Mouse (Mus musculus) mesoderm, embryonic 11.5 days (tissue): ENCODE data around the gene Tmbim1.
"Not testable (repeated sequence)": the region's sequence is repeated elsewhere in the genome, so short reads cannot be mapped to it uniquely, and the experiment has no call there.

Experiments used
- DNase-seq: peaks from one replicate; pipeline ENCODE4 v3.0.0-alpha.2; 2012; ENCODE audit warnings: low read depth, low spot score

Gene Tmbim1

DNA sequence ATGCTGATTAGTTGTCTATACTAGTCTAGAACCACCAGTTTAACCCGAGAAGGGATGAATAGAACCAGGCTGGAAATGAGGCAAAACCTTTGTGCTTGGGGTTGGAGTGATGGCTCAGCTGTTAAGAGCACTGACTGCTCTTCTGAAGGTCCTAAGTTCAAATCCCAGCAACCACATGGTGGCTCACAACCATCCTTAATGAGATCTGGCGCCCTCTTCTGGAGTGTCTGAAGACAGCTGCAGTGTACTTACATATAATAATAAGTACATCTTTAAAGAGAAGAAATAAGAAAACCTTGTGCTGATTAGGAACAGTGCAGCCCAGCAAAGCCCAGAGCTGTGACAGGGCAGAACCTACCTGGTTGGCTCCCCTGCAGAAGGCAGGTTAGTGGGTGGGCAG is 21.5 kb upstream of the Tmbim1 start:
- not testable (repeated sequence) for DNase-seq

GRCm38 (mm10) chr1:74321396-74321795 is 16.0 kb upstream of the Tmbim1 start:
- DNase-seq: no peak

- DNase-seq: no peak
Observed at GRCm38 (mm10) chr1:74318711-74319110, 13.3 kb upstream of the Tmbim1 start.

DNA sequence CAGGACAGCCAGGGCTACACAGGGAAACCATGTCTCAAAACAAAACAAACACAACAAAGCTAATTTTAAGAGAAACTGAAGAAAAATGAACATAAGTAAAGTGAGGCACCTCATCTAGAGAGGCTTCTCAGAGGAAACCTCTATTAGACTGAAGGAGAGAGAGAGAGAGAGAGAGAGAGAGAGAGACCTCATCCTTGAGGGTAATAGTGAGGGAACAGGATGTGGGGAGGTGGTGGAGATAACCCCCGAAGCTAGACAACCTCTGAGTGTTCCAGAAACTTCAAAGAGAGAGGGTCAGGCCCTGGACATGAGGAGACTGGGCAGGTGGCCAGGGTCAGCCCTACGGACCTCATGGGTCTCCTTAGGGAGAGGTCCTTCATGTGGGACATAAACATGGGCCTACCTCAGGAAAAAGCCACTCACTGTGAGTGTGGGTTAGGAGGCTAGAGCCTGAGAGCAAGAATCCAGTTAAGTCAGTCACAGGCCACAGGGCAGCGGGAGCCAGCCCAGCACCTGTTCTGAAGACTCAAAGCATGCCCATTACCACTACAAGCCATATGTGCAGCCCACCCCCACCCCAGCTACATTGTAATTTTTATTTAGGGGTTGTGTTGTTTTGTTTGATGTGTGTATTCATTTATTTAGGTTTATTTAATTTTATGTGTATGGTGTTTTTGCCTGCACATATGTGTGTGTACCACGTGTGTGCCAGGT is 10.8 kb upstream of the Tmbim1 start:
- DNase-seq: no peak

DNA sequence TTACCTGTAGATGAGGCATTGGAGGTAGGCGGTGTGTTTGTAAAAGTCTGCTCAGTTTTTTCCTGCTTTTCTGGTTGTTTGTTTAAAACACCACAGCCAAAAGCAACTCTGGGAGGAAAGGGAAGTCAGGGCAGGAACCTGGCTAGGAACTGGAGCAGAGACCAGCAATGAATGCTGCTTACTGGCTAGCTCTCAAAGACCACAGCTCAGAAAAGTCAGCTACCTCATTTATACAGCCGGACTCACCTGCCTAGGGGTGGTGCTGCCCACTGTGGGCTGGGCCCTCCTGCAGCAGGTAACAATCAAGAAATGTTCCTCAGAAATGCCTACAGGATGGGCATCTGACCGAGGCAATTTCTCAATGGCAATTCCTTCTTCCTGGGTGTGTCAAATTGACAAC is 9.4 kb upstream of the Tmbim1 start:
- no peak for DNase-seq

DNA sequence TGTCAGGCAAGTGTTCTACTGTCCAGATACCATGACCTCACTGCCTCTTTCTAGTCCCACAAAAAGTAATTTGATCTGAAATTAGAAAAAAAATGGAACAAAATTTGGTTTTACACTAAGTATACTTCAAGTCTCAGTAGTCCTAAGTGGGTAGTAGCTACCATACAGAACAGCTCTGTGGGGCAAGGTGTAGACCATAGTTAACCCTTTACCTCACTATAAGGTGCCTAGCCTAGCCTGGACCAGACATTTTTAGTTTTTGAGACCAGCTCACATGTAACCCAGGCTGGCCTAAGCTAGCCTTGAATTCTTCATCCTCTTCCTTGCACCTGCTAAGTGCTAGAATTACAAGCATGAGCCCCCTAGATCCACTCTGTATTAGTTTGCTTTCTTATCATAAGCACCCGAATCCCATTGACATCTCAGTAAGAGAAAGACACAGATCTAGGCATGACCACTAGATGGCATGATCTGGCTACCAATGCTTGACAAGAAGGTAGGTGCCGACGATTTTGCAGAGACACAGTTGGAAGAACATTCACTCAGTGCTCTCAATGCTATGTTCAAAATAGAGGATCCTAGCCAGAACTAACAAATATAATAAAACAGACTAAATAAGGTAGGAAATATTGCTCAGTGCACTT is 7.7 kb upstream of the Tmbim1 start:
- DNase-seq: peak; percentile 74

DNA sequence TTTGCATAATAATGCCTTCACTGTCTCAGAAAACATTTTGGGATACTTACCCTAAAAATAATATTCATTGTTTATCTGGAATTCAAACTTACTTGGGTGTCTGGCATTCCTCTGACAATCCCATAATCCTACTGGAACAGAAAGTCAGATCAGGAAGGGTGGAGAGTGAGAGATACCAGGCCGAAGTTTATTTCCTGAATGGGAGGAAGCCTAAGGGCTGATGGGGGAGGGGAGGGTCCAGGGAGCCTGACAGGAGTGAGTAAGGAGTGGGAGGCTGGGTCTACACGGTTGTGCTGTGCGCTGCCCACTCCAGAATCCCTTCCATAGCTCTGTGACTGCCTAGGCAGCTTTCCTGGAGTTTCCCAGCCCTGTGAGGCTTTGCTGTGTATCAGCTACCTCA is 4.3 kb upstream of the Tmbim1 start:
- no peak for DNase-seq

GRCm38 (mm10) chr1:74308001-74308964 is 2.9 kb upstream of the Tmbim1 start:
- DNase-seq: no peak

DNA sequence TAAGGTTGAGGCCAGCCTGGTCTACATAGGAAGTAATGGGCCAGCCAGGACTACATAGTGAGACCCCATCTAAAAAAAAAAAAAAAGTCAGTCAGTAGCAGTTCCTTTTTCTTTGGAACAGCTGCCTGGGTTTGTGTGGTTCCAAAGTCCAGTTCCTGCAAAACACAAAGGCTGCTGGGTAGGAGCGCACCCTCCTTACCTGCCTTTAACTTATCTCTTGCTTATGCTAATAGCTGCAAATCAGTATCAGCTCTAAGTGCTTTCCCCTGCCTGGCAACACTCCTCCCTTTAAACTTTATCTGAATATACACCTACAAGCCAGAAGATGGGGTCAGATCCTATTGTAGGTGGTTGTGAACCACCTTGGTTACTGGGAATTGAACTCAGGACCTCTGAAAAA is 1.7 kb upstream of the Tmbim1 start:
- DNase-seq: no peak

DNA sequence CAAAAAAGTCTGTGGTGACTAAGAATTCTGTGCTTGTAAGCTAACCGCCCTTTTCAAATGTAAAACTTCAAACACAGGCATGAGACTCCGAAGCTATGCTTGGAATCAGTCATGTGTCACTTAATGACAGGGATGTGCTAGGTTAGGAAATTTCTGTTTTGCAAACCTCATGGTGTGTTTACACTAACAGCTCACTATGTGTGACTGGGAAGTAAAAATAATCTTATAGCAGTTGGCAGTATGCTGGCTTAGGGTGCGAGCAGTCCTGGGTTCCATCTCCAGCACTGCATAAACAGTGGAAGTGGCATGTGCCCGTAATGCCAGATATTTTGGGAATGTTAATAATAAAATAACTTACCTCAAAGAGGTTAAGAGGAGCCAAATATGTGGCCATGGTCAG is 476 bp downstream of the Tmbim1 start:
- no peak for DNase-seq

DNA sequence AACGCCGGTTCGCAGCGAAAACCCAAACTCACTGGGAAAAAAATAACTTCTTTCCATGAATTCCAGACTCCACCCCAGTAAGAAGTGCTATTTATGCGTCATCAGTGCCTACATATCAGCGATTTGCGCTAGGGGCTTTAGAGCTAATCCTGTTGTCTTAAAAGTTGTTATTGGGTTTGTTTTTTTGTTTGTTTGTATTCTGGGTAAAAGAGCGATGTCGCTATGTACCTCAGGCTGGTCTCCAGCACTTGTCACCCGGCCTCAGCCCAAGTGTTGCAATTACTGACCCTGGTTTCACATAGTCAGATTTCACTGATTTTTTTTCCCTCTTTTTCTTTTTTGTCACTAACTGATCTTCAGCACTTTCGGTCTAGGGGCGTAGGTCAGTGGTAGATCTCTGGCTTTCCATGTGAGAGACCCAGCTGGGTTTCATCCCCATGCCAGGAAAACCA is 1.1 kb downstream of the Tmbim1 start:
- no peak for DNase-seq

DNA sequence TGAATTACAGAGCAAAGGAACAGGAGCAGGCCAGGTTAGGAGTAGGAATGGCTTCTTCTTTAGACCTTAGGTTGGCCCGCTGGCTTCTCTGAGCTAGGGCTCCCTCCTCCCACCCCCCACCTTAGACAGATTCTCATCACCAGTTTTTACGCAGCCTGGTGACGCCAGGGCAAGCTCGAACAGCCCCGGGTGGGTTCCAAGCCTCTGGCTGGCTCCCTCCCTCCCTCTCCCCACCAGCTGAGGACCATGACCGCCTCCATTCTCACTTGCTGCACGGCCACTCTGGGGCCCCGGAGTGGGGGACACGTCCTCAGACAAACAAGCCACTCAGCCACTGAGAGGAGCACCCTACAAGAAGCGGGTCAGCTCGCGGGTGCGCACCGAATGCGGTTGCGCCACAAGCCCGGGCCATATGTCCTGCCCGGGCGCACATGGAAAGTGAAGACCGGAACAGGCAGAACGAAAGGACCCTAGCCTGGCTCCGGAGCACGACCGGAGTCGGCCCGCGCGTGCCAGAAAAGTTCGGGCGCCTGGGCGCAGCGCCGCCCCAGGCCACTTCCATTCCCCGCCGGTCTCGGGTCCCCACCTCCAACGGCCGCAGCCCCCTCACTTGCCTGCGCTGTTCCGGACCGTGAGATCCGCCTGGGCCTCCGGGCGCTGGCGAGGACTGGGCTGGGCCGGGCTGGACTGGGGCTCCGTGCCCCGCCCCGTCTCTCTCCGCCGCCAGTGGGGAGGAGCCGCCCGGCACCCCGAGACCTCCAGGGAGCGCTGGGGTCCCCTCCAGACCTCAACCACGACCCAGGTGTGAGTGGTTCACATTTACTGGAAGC is 1.7 kb downstream of the Tmbim1 start:
- peak; percentile 51 for DNase-seq

- no peak for DNase-seq
Observed at GRCm38 (mm10) chr1:74302835-74303234, 2.6 kb downstream of the Tmbim1 start.

GRCm38 (mm10) chr1:74302229-74302628 is 3.2 kb downstream of the Tmbim1 start:
- no peak for DNase-seq

DNA sequence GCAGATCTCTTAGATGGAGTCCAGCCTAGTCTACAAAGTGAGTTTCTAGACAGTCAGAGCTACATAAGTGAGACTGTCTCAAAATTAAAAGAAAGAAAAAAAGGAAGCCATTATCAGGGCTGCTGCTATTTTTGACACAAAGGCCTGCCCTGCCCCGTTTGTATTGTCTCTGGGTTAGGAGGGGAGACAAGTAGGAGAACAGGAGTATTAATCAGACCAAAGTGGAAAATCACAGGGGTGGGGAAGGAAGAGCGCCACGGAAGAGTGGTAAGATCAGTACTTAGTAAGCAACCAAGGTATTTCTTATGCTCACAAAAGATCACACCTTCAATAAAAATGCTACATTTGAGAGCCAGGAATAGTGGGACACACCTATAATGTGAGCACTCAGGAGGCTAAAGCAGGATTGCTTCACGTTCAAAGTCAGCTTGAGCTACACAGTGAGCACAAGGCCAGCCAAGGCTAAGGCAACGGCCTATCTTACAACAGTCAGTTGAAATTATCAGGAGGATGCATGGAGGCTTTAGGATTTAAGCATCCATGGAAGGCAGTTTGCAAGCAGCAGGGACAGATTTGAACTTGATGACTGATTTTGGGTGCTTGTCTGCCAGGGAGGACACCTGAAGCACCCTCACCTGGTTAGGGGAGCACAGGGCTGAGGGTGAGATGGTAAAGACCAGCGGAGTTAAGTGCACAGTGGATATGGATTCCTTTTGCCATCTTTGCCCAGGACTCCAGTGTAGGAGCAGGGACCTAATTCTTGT is 4.9 kb downstream of the Tmbim1 start:
- no peak for DNase-seq

GRCm38 (mm10) chr1:74298996-74299395 is 6.4 kb downstream of the Tmbim1 start:
- DNase-seq: no peak

GRCm38 (mm10) chr1:74298157-74298750 is 7.2 kb downstream of the Tmbim1 start:
- DNase-seq: no peak

GRCm38 (mm10) chr1:74297269-74297668 is 8.2 kb downstream of the Tmbim1 start:
- DNase-seq: no peak

DNA sequence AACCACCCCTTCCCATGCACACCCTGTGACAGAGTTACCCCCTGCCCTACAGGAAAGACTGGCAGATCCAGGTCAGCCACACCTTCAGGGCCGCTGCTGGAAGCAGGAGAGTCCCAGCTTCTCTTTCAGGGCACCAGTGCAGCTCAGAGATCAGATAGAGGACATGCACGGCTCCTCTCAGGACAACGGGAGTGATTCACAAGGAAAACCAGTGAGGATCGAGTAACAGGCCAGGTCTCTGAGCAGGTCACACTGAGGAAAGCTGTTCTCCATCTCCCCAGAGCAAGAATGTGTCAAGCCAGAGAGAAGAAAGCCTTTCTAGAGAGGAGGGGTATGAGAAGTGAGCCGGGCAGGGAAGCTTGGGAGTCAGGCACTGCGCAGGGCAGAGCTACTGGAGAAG is 8.9 kb downstream of the Tmbim1 start:
- DNase-seq: no peak
